Mouse (Mus musculus): ENCODE results near the gene Cpsf6.

- TF ChIP-seq TCF12 (IDR thresholded peaks at IDR 0.05; ENCODE audit: insufficient read depth, poor library complexity, severe bottlenecking) (no peak), POLR2A (IDR thresholded peaks at IDR 0.05; ENCODE audit: insufficient read length, low read depth) (no peak), E2F4 (IDR thresholded peaks at IDR 0.05; ENCODE audit: insufficient read depth) (no peak), CEBPB (IDR thresholded peaks at IDR 0.05; ENCODE audit: insufficient read depth, poor library complexity, severe bottlenecking) (no peak), POLR2AphosphoS2 (IDR thresholded peaks at IDR 0.05; ENCODE audit: insufficient read length, low read depth) (no peak), MAX (IDR thresholded peaks at IDR 0.05; ENCODE audit: low read depth) (no peak), REST (IDR thresholded peaks at IDR 0.05; ENCODE audit: insufficient read depth, insufficient read length) (no peak), USF1 (IDR thresholded peaks at IDR 0.05; ENCODE audit: low read depth) (no peak), MYOG (IDR thresholded peaks at IDR 0.05; ENCODE audit: control insufficient read depth in 1 of 3, insufficient read depth in 1 of 3, insufficient read length in 2 of 3, low read depth in 2 of 3) (no peak), TCF3 (IDR thresholded peaks at IDR 0.05; ENCODE audit: insufficient read length, low read depth) (no peak), MYOD1 (IDR thresholded peaks at IDR 0.05; ENCODE audit: control insufficient read depth in 1 of 3, insufficient read length in 2 of 3, low read depth in 2 of 3) (no peak)
These were observed 34.9 kb upstream of the Cpsf6 start for GRCm38 (mm10) chr10:117414726-117415125.

Measured in myocyte (in vitro differentiated cells).